Mouse (Mus musculus): ENCODE data around the gene Gm14325. TPM values are rescaled to one million over a fixed set of nuclear protein-coding genes. Genes with fewer than 3 reads are reported as not detected.

Gm14325 gene
- 1 to 10 TPM; 3.0 to 3.5 TPM for total RNA-seq (2023)

GRCm38 (mm10) chr2:177839901-177840663, at the start of gene Gm14325:
TSS of gene Gm14325 (minus strand) at chr2:177840336.

Other genes starting within 250 kb of the Gm14325 start
- gene Gm14322, start 81.0 kb downstream of the Gm14325 start, total RNA-seq (2023) = 1 to 10 TPM in 1 of 2 experiments, under 1 TPM in 1; 1.00 to 1.5 TPM
- under 1 TPM; 0.40 to 0.78 TPM for gene Gm14327, start 56.8 kb upstream of the Gm14325 start, total RNA-seq (2023)
- under 1 TPM in 1 of 2 experiments, not detected in 1; 0.71 TPM for gene Zfp972, start 85.3 kb upstream of the Gm14325 start, total RNA-seq (2023)
- gene Gm14326, start 117.0 kb upstream of the Gm14325 start, total RNA-seq (2023) = 1 to 10 TPM; 4.2 to 7.8 TPM
- 10 to 100 TPM; 19.0 to 32.5 TPM for gene Zfp971, start 182.9 kb upstream of the Gm14325 start, total RNA-seq (2023)
- 1 to 10 TPM; 1.1 to 5.2 TPM for gene Zfp931, start 238.1 kb upstream of the Gm14325 start, total RNA-seq (2023)

All from neutrophil, adult 59 days (primary cell).